ENCODE assay signal across 11 mouse cellular contexts in genomic region chr2:166512488-166512887, GRCm38 (mm10).
A peak's percentile ranks its signal among the peaks of the same experiment; 100 is the strongest.
DNase-seq lines count a peak whose midpoint lies in the region; ATAC-seq and TF ChIP-seq lines count a peak whose summit lies in the region.
"Had no signal": no experiment of that assay in that cellular context is flagged by ENCODE, and none has a peak within 500 bp of the region (broad histone marks: within the 10 kb centered on the region; RNA-seq: fewer than 3 reads in every experiment).

No protein-coding gene starts in this region.

- ATAC-seq in cerebellum, adult (ENCODE audit: insufficient number of reproducible peaks, low FRiP score, low TSS enrichment) = no peak

- TF ChIP-seq CTCF in layer of hippocampus, adult 2 months (conservative IDR thresholded peaks at IDR 0.05) = peak; percentile 50
- peak; percentile 30; the same call in 1 of the 2 replicates for TF ChIP-seq CTCF in brain, embryonic 14.5 days (IDR thresholded peaks at IDR 0.05; ENCODE audit: borderline replicate concordance, extremely low read depth, insufficient read depth, insufficient read length)

- no peak overlapping the region for H3K4me3 ChIP-seq in layer of hippocampus, adult 2 months
- H3K4me3 ChIP-seq: hindbrain, embryonic 12.5 days; liver, embryonic 13.5 days had no signal

- no peak for DNase-seq in layer of hippocampus, adult 2 months (ENCODE audit: low spot score in 2 of 2)
- DNase-seq in layer of hippocampus, postnatal 25 days (ENCODE audit: extremely low spot score in 1 of 2, low spot score in 1 of 2) = no peak
- peak; percentile 63 for DNase-seq in thymus, postnatal 4 days
- no peak for DNase-seq in thymus, postnatal 10 days (ENCODE audit: low spot score in 2 of 2)
- DNase-seq in brain, embryonic 14.5 days (ENCODE audit: low read depth) = no peak
- DNase-seq in gastrocnemius, postnatal 14 days = no peak
- DNase-seq: cerebellum, adult 9-10 months; gastrocnemius, postnatal 10 days; liver, embryonic 13.5 days had no signal

- intact Hi-C loops in gastrocnemius, postnatal 14 days (cut with DNase I; ENCODE audit: low total_unique reads) = no loop called here

- TF ChIP-seq POLR2A in brain, embryonic 14.5 days (IDR thresholded peaks at IDR 0.05; ENCODE audit: borderline replicate concordance, extremely low read depth, insufficient read depth, insufficient read length, poor library complexity, severe bottlenecking) = no peak

- H3K27ac ChIP-seq in layer of hippocampus, adult 2 months = no peak overlapping the region
- H3K27ac ChIP-seq: hindbrain, embryonic 12.5 days; liver, embryonic 13.5 days had no signal
